22 mouse cellular contexts compared by ENCODE assay signal in genomic region chr13:99019831-99020669, GRCm38 (mm10). TPM values are rescaled to one million over a fixed set of nuclear protein-coding genes. Genes with fewer than 3 reads are reported as not detected.
DNase-seq lines count a peak whose midpoint lies in the region; ATAC-seq and TF ChIP-seq lines count a peak whose summit lies in the region.
"Had no signal": no experiment of that assay in that cellular context is flagged by ENCODE, and none has a peak within 500 bp of the region (broad histone marks: within the 10 kb centered on the region; RNA-seq: fewer than 3 reads in every experiment).

No protein-coding gene starts in this region.

- no peak for TF ChIP-seq POLR2A in MEL (IDR thresholded peaks at IDR 0.05; ENCODE audit: control insufficient read depth in 1 of 2, insufficient read depth in 1 of 2, low read depth in 1 of 2, low read length in 2 of 2, poor library complexity in 1 of 2)

- no peaks in the 10 kb centered on the region for H3K9me3 ChIP-seq in kidney, embryonic 16.5 days (ENCODE audit: low read length)
- H3K9me3 ChIP-seq in MEL (replicated peaks; ENCODE audit: insufficient read depth, low read length): no peaks in the 10 kb centered on the region; the same call in 1 of the 2 replicates
- no peaks in the 10 kb centered on the region for H3K9me3 ChIP-seq in liver, embryonic 13.5 days (replicated peaks)
- H3K9me3 ChIP-seq: embryonic facial prominence, embryonic 12.5 days; hindbrain, embryonic 10.5 days; limb, embryonic 10.5 days; midbrain, embryonic 12.5 days; neural tube, embryonic 12.5 days had no signal

- no peaks in the 10 kb centered on the region for H3K36me3 ChIP-seq in kidney, embryonic 16.5 days (ENCODE audit: insufficient read depth, low read length)
- peaks cover 0 to 8% of the 10 kb centered on the region in 2 experiments; a peak in 2 of 4 replicates for H3K36me3 ChIP-seq in MEL (ENCODE audit: control insufficient read depth in 1 of 2, insufficient read depth in 2 of 2, low read length in 2 of 2)
- H3K36me3 ChIP-seq in liver, embryonic 13.5 days: no peaks in the 10 kb centered on the region
- H3K36me3 ChIP-seq: embryonic facial prominence, embryonic 12.5 days; hindbrain, embryonic 10.5 days; limb, embryonic 10.5 days; midbrain, embryonic 12.5 days; neural tube, embryonic 12.5 days had no signal

- no peak for ATAC-seq in kidney, embryonic 16.5 days (ENCODE audit: low FRiP score, low TSS enrichment)
- ATAC-seq in liver, embryonic 13.5 days (ENCODE audit: low read depth): peak; percentile 87
- ATAC-seq: activated CD4-positive, CD25-positive, alpha-beta regulatory T cell, adult 4 months; forebrain, embryonic 14.5 days had no signal

- H3K4me3 ChIP-seq in kidney, embryonic 16.5 days (ENCODE audit: low read length): no peak overlapping the region
- peak overlapping the region; percentile 22 to 33; a peak in 1 of 4 replicates for H3K4me3 ChIP-seq in MEL (ENCODE audit: control insufficient read depth in 1 of 2, insufficient read depth in 1 of 2, low read depth in 2 of 2, low read length in 2 of 2)
- peak overlapping the region; percentile 27; the same call in 1 of the 2 replicates for H3K4me3 ChIP-seq in liver, embryonic 13.5 days (replicated peaks)
- H3K4me3 ChIP-seq: embryonic facial prominence, embryonic 12.5 days; hindbrain, embryonic 10.5 days; limb, embryonic 10.5 days; midbrain, embryonic 12.5 days; neural tube, embryonic 12.5 days had no signal

- H3K27me3 ChIP-seq in kidney, embryonic 16.5 days (ENCODE audit: insufficient read depth, low read length): no peaks in the 10 kb centered on the region
- H3K27me3 ChIP-seq in MEL (ENCODE audit: control insufficient read depth in 1 of 2, insufficient read depth in 2 of 2, low read length in 2 of 2): no peaks in the 10 kb centered on the region
- no peaks in the 10 kb centered on the region for H3K27me3 ChIP-seq in liver, embryonic 13.5 days
- H3K27me3 ChIP-seq: embryonic facial prominence, embryonic 12.5 days; midbrain, embryonic 12.5 days; neural tube, embryonic 12.5 days had no signal

- 88% methylated on average over 11 of the region's 11 CpGs for WGBS in kidney, embryonic 16.5 days
- WGBS in liver, embryonic 13.5 days (ENCODE audit: insufficient replicate concordance): 34% methylated on average over 11 of the region's 11 CpGs

- H3K9ac ChIP-seq in kidney, embryonic 16.5 days (replicated peaks; ENCODE audit: low read length): no peak overlapping the region
- H3K9ac ChIP-seq in MEL (ENCODE audit: control insufficient read depth, low read depth, low read length, poor library complexity, severe bottlenecking): no peak overlapping the region
- H3K9ac ChIP-seq in liver, embryonic 13.5 days: peak overlapping the region; percentile 71
- H3K9ac ChIP-seq: embryonic facial prominence, embryonic 12.5 days; midbrain, embryonic 12.5 days; neural tube, embryonic 12.5 days had no signal

- peaks cover 7% of the 10 kb centered on the region for H3K4me1 ChIP-seq in kidney, embryonic 16.5 days (ENCODE audit: insufficient read depth, low read length)
- peaks cover 2 to 9% of the 10 kb centered on the region in 2 experiments; a peak in 3 of 4 replicates for H3K4me1 ChIP-seq in MEL (ENCODE audit: control insufficient read depth in 1 of 2, insufficient read depth in 2 of 2, low read length in 2 of 2)
- H3K4me1 ChIP-seq in liver, embryonic 13.5 days (replicated peaks): peaks cover 50% of the 10 kb centered on the region
- H3K4me1 ChIP-seq: embryonic facial prominence, embryonic 12.5 days had no signal

- no peak for TF ChIP-seq CTCF in MEL (IDR thresholded peaks at IDR 0.05 in 2 of 3, conservative IDR thresholded peaks at IDR 0.05 in 1 of 3; ENCODE audit: control insufficient read depth in 1 of 3, insufficient read depth in 1 of 3, low read depth in 2 of 3, low read length in 3 of 3, poor library complexity in 1 of 3, severe bottlenecking in 1 of 3)

- H3K27ac ChIP-seq in kidney, embryonic 16.5 days (ENCODE audit: low read length): no peak overlapping the region
- H3K27ac ChIP-seq in MEL (ENCODE audit: control insufficient read depth, low read depth, low read length): no peak overlapping the region
- H3K27ac ChIP-seq in liver, embryonic 13.5 days: peak overlapping the region; percentile 98
- H3K27ac ChIP-seq: embryonic facial prominence, embryonic 12.5 days; midbrain, embryonic 12.5 days; neural tube, embryonic 12.5 days had no signal

- TF ChIP-seq RAD21 in MEL (IDR thresholded peaks at IDR 0.05; ENCODE audit: low read depth, low read length): no peak

- no peak overlapping the region for H3K4me2 ChIP-seq in kidney, embryonic 16.5 days (replicated peaks; ENCODE audit: low read depth, low read length)
- H3K4me2 ChIP-seq in liver, embryonic 13.5 days: peak overlapping the region; percentile 66
- H3K4me2 ChIP-seq: embryonic facial prominence, embryonic 12.5 days; midbrain, embryonic 12.5 days had no signal

- DNase-seq in kidney, adult 11 months: peak; percentile 15
- peak; percentile 52 for DNase-seq in MEL (ENCODE audit: low read depth, low spot score)
- peak; percentile 85 for DNase-seq in c-Kit-positive CD71-positive TER-119-positive erythroid progenitor cells, embryonic 14.5 days (ENCODE audit: low spot score)
- peak; percentile 69 for DNase-seq in liver, embryonic 13.5 days
- DNase-seq in gastrocnemius, adult 8-10 months (ENCODE audit: low spot score in 2 of 2): no peak
- no peak for DNase-seq in gastrocnemius, postnatal 4 days (ENCODE audit: low spot score in 2 of 2)
- no peak for DNase-seq in thymus, adult 18-20 months
- DNase-seq: cerebellum, adult 9-11 months; gastrocnemius, postnatal 25 days; kidney, adult 18-20 months; retina, postnatal 1 day had no signal

- no peaks in the 10 kb centered on the region for H3K79me2 ChIP-seq in MEL (ENCODE audit: control insufficient read depth, insufficient read depth, low read length, poor library complexity)

- peak; percentile 67 to 79 for TF ChIP-seq EP300 in MEL (IDR thresholded peaks at IDR 0.05; ENCODE audit: low read depth in 1 of 2, low read length in 2 of 2)

TF ChIP-seq in MEL, 35 proteins besides CTCF, POLR2A, EP300 and RAD21:
- TF ChIP-seq SIN3A (IDR thresholded peaks at IDR 0.05; ENCODE audit: low read length) (0 out of 2 replicates have a peak, but pooled peaks have one; percentile 23), ZC3H11A (IDR thresholded peaks at IDR 0.05; ENCODE audit: low read depth, low read length) (no peak), GATA1 (IDR thresholded peaks at IDR 0.05; ENCODE audit: low read depth, low read length) (peak; percentile 85), MXI1 (IDR thresholded peaks at IDR 0.05; ENCODE audit: low read depth, low read length) (0 out of 2 replicates have a peak, but pooled peaks have one; percentile 13), RCOR1 (IDR thresholded peaks at IDR 0.05; ENCODE audit: low read depth, low read length) (peak; percentile 28; the same call in 1 of the 2 replicates), SMC3 (IDR thresholded peaks at IDR 0.05; ENCODE audit: low read depth, low read length) (no peak), MYC (IDR thresholded peaks at IDR 0.05; ENCODE audit: low read depth, low read length) (no peak), ETS1 (IDR thresholded peaks at IDR 0.05; ENCODE audit: low read depth, low read length) (peak; percentile 87), TAL1 (IDR thresholded peaks at IDR 0.05; ENCODE audit: low read length) (peak; percentile 76), POLR2AphosphoS2 (IDR thresholded peaks at IDR 0.05; ENCODE audit: low read length) (no peak), HCFC1 (IDR thresholded peaks at IDR 0.05; ENCODE audit: low read depth, low read length) (no peak), ZMIZ1 (IDR thresholded peaks at IDR 0.05; ENCODE audit: low read depth, low read length) (no peak), NRF1 (IDR thresholded peaks at IDR 0.05; ENCODE audit: insufficient read depth, low read depth, low read length, poor library complexity, severe bottlenecking) (no peak), TCF12 (IDR thresholded peaks at IDR 0.05; ENCODE audit: low read depth, low read length) (peak; percentile 94), KAT2A (conservative IDR thresholded peaks at IDR 0.05; ENCODE audit: low read depth, low read length) (no peak)

RNA-seq across cellular contexts. Expression of gene 1700024P04Rik, which starts 35.7 kb away (rescaled TPM):
- not detected in 2 replicates for polyA plus RNA-seq in kidney, embryonic 16.5 days (2015; fragmentation: Nextera tagmentation; extraction: Ambion mirVana)
- not detected in 2 replicates for total RNA-seq in MEL (2012; rRNA removed)
- polyA plus RNA-seq in MEL (2012; ENCODE audit: insufficient read depth in 1 of 2, insufficient read length in 2 of 2, low read depth in 1 of 2, low replicate concordance in 2 of 2, missing spikeins in 1 of 2): not detected
- not detected in 2 replicates for polyA plus RNA-seq in liver, embryonic 13.5 days (2015; fragmentation: Nextera tagmentation; extraction: Ambion mirVana)
- total RNA-seq in gastrocnemius, adult 8-10 months (2022): not detected
- total RNA-seq in gastrocnemius, postnatal 4 days (2021): not detected
- total RNA-seq: gastrocnemius, postnatal 25 days; layer of hippocampus, postnatal 14 days had no signal
- polyA plus RNA-seq: activated CD4-positive, CD25-positive, alpha-beta regulatory T cell, adult 4 months; brain, embryonic 14.5 days; embryonic facial prominence, embryonic 12.5 days; forebrain, embryonic 14.5 days; hindbrain, embryonic 10.5 days; limb, embryonic 10.5 days; lung, embryonic 16.5 days; midbrain, embryonic 12.5 days; neural tube, embryonic 12.5 days had no signal

Comparison
In these comparisons a context has a peak if more than half of its experiments do, and no peak if none do; other contexts are left out.
1. DNase-seq: peak in kidney, adult 11 months (single experiment), MEL (single experiment), c-Kit-positive CD71-positive TER-119-positive erythroid progenitor cells, embryonic 14.5 days (single experiment) and liver, embryonic 13.5 days (single experiment); none in gastrocnemius, adult 8-10 months (0 of 2), gastrocnemius, postnatal 4 days (0 of 2) and thymus, adult 18-20 months (0 of 2).